Mouse (Mus musculus) gonadal fat pad, adult 2 months (tissue): ENCODE results near the gene Ap1g1. TPM values are rescaled to one million over a fixed set of nuclear protein-coding genes. Genes with fewer than 3 reads are reported as not detected.
A peak's percentile ranks its signal among the peaks of the same experiment; 100 is the strongest.
"Not testable (repeated sequence)": the region's sequence is repeated elsewhere in the genome, so short reads cannot be mapped to it uniquely, and the experiment has no call there.

Experiments used
- DNase-seq: peaks from one replicate; pipeline ENCODE4 v3.0.0-alpha.2; 2012; ENCODE audit warnings: low read depth
- polyA plus RNA-seq: library from polyadenylated mRNA; depleted of rRNA; stranded (reverse); fragments of >200 nt; gene quantifications from 2 replicates; pipeline ENCODE4 v1.2.3, GENCODE M21; 2012; rRNA removed

Ap1g1 gene
- polyA plus RNA-seq, 1 experiment = 44.1 TPM

DNA sequence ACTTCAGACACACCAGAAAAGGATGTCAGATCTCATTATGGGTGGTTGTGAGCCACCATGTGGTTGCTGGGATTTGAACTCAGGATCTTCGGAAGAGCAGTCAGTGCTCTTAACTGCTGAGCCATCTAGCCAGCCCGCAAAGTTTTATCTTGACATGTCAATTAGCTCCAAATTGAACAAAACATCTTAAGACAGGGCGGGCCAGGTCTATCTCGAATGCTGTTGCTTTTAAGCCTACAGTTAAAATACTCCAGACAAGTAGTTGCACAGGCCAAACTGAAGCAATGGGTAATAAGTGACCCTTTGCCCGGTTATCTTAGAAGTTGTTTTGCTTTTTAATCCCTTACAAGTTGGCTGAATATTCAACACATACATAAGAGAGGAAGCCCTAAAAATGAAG lies 88.3 kb downstream of the Ap1g1 start:
- no peak for DNase-seq

GRCm38 (mm10) chr8:109868003-109868679 lies 89.8 kb downstream of the Ap1g1 start, which contains the start of gene Phlpp2:
Gene Phlpp2 (plus strand): TSS chr8:109868542.
- peak; percentile 41 for DNase-seq

- no peak for DNase-seq
Measured at GRCm38 (mm10) chr8:109868680-109869361, 90.5 kb downstream of the Ap1g1 start.

DNA sequence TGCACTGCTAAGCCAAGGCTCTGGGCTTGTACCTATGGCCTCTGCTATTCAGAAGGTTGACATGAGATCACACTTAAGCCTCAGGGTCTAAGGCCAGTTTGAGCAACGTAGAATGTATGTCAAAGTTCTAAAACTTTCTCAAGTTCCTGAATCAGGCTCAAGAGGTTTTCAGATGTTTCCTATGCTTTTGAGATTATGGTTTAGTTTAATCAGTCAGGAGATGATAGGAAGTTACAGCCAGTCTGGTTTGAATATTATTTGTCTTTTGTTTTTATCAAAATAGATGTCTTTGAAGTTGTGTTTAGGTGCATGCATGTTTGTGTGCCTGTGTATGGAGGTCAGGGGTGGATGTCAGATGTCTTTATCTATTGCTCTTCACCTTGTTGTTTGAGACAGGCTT lies 92.7 kb downstream of the Ap1g1 start:
- DNase-seq = no peak

DNA sequence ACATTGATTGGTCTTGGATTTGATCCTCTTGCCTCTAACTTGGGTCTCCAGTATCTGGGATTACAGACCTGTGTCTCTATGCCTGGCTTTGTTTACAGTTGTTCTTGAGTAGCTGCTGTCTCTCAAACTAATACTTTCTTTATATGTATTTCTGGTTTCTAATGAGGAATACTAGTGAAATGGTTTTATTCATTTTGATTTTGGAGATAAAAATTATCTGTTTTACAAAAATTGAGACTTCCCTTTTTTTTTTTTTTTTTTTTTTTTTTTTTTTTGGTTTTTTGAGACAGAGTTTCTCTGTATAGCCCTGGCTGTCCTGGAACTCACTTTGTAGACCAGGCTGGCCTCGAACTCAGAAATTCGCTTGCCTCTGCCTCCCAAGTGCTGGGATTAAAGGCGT lies 95.4 kb downstream of the Ap1g1 start:
- DNase-seq = not testable (repeated sequence)

GRCm38 (mm10) chr8:109880012-109880662 lies 101.8 kb downstream of the Ap1g1 start:
- DNase-seq = no peak

- DNase-seq = no peak
Measured at GRCm38 (mm10) chr8:109885294-109885693, 106.9 kb downstream of the Ap1g1 start.

- no peak for DNase-seq
Measured at GRCm38 (mm10) chr8:109889211-109889610, 110.9 kb downstream of the Ap1g1 start.

DNA sequence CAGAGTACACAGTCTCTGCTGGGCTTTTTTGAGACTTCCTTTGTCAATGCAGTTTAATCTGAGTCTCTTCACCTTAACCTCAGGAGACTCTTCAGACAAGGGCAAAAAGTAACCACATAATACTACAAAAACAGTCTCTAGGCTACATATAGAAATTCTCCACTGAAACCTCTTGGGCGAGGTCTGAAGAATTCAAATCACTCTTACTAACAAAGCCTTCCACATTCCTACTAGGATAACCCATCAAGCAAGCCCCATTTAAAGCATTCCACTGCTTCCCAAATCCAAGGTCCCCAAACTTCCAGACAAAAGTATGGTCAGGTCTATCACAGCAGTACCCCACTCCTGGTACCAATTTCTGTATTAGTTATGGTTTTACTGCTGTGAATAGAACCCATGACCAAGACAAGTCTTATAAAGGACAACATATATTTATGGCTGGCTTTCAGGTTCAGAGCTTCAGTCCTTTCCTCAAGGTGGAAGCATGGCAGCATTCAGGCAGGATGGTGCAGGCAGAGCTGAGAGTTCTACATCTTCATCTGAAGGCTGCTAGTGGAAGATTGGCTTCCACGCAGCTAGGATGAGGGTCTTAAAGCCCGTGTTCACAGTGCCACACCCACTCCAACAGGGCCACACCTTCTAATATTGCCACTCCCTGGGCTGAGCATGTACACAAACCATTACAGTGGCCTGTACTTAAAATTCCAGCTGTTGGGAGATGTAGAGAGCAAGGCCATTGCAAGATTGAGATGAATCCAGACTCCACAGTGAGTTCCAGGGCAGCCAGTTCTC lies 112.6 kb downstream of the Ap1g1 start:
- DNase-seq = no peak

GRCm38 (mm10) chr8:109894636-109895035 lies 116.3 kb downstream of the Ap1g1 start:
- no peak for DNase-seq

GRCm38 (mm10) chr8:109895355-109895754 lies 117.0 kb downstream of the Ap1g1 start:
- DNase-seq = no peak

DNA sequence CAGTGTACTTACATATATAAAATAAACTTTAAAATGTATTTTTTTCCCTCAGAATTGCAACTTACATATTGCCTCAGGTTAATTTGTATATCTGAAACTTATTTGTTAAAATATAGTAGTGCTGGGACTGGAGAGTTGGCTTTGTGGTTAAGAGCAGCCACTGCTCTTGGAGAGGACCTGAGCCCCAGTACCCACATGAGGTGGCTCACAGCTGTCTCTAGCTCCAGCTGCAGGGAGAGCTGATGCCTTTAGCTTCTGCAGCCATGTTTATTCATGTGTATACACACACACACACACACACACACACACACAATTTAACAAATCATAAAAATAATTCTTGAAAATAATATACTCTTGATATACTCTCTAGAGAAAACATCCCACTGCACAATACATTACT lies 124.0 kb downstream of the Ap1g1 start:
- no peak for DNase-seq

GRCm38 (mm10) chr8:109903909-109904469 lies 125.6 kb downstream of the Ap1g1 start:
- no peak for DNase-seq

- DNase-seq = no peak
Measured at GRCm38 (mm10) chr8:109904928-109905668, 126.7 kb downstream of the Ap1g1 start.

GRCm38 (mm10) chr8:109906907-109907306 lies 128.6 kb downstream of the Ap1g1 start:
- DNase-seq = no peak

DNA sequence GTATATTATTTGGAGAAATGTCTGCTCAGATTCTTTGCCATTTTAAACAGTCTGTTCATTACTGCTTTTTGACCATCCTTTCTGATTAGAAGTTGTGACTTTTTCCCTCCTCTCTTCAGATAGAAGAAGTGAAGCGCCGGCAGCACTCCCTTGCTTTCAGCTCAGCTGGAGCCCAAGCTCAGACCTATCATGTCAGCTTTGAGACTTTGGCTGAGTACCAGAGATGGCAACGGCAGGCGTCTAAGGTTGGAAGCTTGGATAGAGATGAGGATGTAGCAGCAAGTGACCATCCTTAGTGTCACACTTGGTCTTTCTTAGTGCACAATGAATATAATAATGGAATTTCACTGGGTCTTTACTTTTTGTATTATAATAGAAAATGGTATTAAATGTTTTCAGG lies 129.0 kb downstream of the Ap1g1 start:
- no peak for DNase-seq

Other genes with a start within 250 kb of the Ap1g1 start
- gene Dhx38, start 212.7 kb upstream of the Ap1g1 start, polyA plus RNA-seq = 14.0 and 16.7 TPM in 2 replicates
- gene Txnl4b, start 212.7 kb upstream of the Ap1g1 start, polyA plus RNA-seq = 7.0 and 8.0 TPM in 2 replicates
- gene Hp, start 199.4 kb upstream of the Ap1g1 start, polyA plus RNA-seq = 1,443 and 2,456 TPM in 2 replicates
- gene Dhodh, start 169.9 kb upstream of the Ap1g1 start, polyA plus RNA-seq = 26.9 and 28.9 TPM in 2 replicates
- gene Pkd1l3, start 164.0 kb upstream of the Ap1g1 start, polyA plus RNA-seq = 0.26 and 0.85 TPM in 2 replicates
- 53.2 and 58.4 TPM in 2 replicates for gene Ist1, start 85.3 kb upstream of the Ap1g1 start, polyA plus RNA-seq
- gene Zfp821, start 73.0 kb upstream of the Ap1g1 start, polyA plus RNA-seq = 8.2 and 8.4 TPM in 2 replicates
- gene Atxn1l, start 40.8 kb upstream of the Ap1g1 start, polyA plus RNA-seq = 14.4 and 15.2 TPM in 2 replicates
- gene Phlpp2, start 90.0 kb downstream of the Ap1g1 start, polyA plus RNA-seq = 6.5 and 7.4 TPM in 2 replicates
- gene Marveld3, start 183.6 kb downstream of the Ap1g1 start, polyA plus RNA-seq = 4.8 and 8.3 TPM in 2 replicates
- gene Tat, start 211.9 kb downstream of the Ap1g1 start, polyA plus RNA-seq = 0.34 and 0.94 TPM in 2 replicates